8 mouse cellular contexts compared by ENCODE assay signal in genomic region chr4:149415651-149416169, GRCm38 (mm10). TPM values are rescaled to one million over a fixed set of nuclear protein-coding genes. Genes with fewer than 3 reads are reported as not detected.
A peak's percentile ranks its signal among the peaks of the same experiment; 100 is the strongest.
DNase-seq lines count a peak whose midpoint lies in the region; ATAC-seq and TF ChIP-seq lines count a peak whose summit lies in the region.

No protein-coding gene starts in this region.

- TF ChIP-seq CTCF in lung, embryonic 14.5 days (IDR thresholded peaks at IDR 0.05; ENCODE audit: low read depth) = no peak

- no peak overlapping the region for H3K4me2 ChIP-seq in lung, embryonic 14.5 days
- no peak overlapping the region for H3K4me2 ChIP-seq in kidney, embryonic 16.5 days (replicated peaks; ENCODE audit: low read depth, low read length)

- peaks cover 5% of the 10 kb centered on the region; the same call in 1 of the 2 replicates for H3K36me3 ChIP-seq in lung, embryonic 14.5 days (ENCODE audit: insufficient read depth)
- peaks cover 7% of the 10 kb centered on the region for H3K36me3 ChIP-seq in kidney, embryonic 16.5 days (ENCODE audit: insufficient read depth, low read length)

- peak overlapping the region; percentile 63 for H3K27ac ChIP-seq in lung, embryonic 14.5 days (ENCODE audit: low read depth)
- peak overlapping the region; percentile 73 for H3K27ac ChIP-seq in kidney, embryonic 16.5 days (ENCODE audit: low read length)

- WGBS in lung, embryonic 14.5 days = 50% methylated on average over 13 of the region's 13 CpGs
- 16% methylated on average over 13 of the region's 13 CpGs for WGBS in kidney, embryonic 16.5 days

- H3K4me3 ChIP-seq in lung, embryonic 14.5 days (ENCODE audit: low read depth, low read length) = no peak overlapping the region
- no peak overlapping the region for H3K4me3 ChIP-seq in kidney, embryonic 16.5 days (ENCODE audit: low read length)

- DNase-seq in lung, embryonic 14.5 days = peak; percentile 30
- DNase-seq in lung, postnatal 4 days = no peak
- peak; percentile 63 for DNase-seq in forelimb bud, embryonic 11.5 days (ENCODE audit: low read depth, low spot score)
- peak; percentile 54 for DNase-seq in skeletal muscle tissue, adult 2 months (ENCODE audit: low read depth, low spot score)
- no peak for DNase-seq in cerebellum, adult 9-10 months
- DNase-seq in layer of hippocampus, postnatal 36 days = no peak
- no peak for DNase-seq in ovary, postnatal 36 days (ENCODE audit: low spot score)

- no peak for ATAC-seq in lung, embryonic 14.5 days (ENCODE audit: insufficient read depth)
- ATAC-seq in kidney, embryonic 16.5 days (ENCODE audit: low FRiP score, low TSS enrichment) = peak; percentile 68

- H3K9me3 ChIP-seq in lung, embryonic 14.5 days (ENCODE audit: low read depth, low read length) = no peaks in the 10 kb centered on the region
- H3K9me3 ChIP-seq in kidney, embryonic 16.5 days (ENCODE audit: low read length) = no peaks in the 10 kb centered on the region

- no peaks in the 10 kb centered on the region for H3K27me3 ChIP-seq in lung, embryonic 14.5 days (ENCODE audit: insufficient read depth, low read length)
- H3K27me3 ChIP-seq in kidney, embryonic 16.5 days (ENCODE audit: insufficient read depth, low read length) = no peaks in the 10 kb centered on the region

- no peak overlapping the region for H3K9ac ChIP-seq in lung, embryonic 14.5 days
- H3K9ac ChIP-seq in kidney, embryonic 16.5 days (replicated peaks; ENCODE audit: low read length) = 0 out of 2 replicates have a peak overlapping the region, but pooled peaks have one; percentile 7

- H3K4me1 ChIP-seq in lung, embryonic 14.5 days (ENCODE audit: insufficient read depth) = 0 out of 2 replicates have a peak, but pooled peaks cover 4% of the 10 kb centered on the region
- H3K4me1 ChIP-seq in kidney, embryonic 16.5 days (ENCODE audit: insufficient read depth, low read length) = peaks cover 27% of the 10 kb centered on the region

RNA-seq across cellular contexts. Expression of gene Ube4b, which starts 10.8 kb away (rescaled TPM):
- 40.0 and 41.3 TPM in 2 replicates for polyA plus RNA-seq in lung, embryonic 14.5 days (2014; fragmentation: Nextera tagmentation; extraction: Ambion mirVana)
- polyA plus RNA-seq in kidney, embryonic 16.5 days (2015; fragmentation: Nextera tagmentation; extraction: Ambion mirVana) = 46.8 and 50.9 TPM in 2 replicates
- total RNA-seq in layer of hippocampus, postnatal 36 days (2021) = 100 to 1,000 TPM; 100 TPM

RNA-seq across cellular contexts. Expression of gene Rbp7, which starts 39.1 kb away (rescaled TPM):
- polyA plus RNA-seq in lung, embryonic 14.5 days (2014; fragmentation: Nextera tagmentation; extraction: Ambion mirVana) = 1.4 and 1.7 TPM in 2 replicates
- 1.3 TPM in 2 replicates for polyA plus RNA-seq in kidney, embryonic 16.5 days (2015; fragmentation: Nextera tagmentation; extraction: Ambion mirVana)
- not detected for total RNA-seq in layer of hippocampus, postnatal 36 days (2021)

Comparison
In these comparisons a context has a peak if more than half of its experiments do, and no peak if none do; other contexts are left out.
1. DNase-seq: peak in lung, embryonic 14.5 days (single experiment), forelimb bud, embryonic 11.5 days (single experiment) and skeletal muscle tissue, adult 2 months (single experiment); none in lung, postnatal 4 days (0 of 2), cerebellum, adult 9-10 months (single experiment), layer of hippocampus, postnatal 36 days (0 of 2) and ovary, postnatal 36 days (single experiment).